Mouse (Mus musculus) neural tube, embryonic 10.5 days (tissue): ENCODE data around the gene Crtc1.

Experiments
- DNase-seq: peaks from one replicate; pipeline ENCODE4 v3.0.0-alpha.2; 2017; ENCODE audit warnings: low spot score; ENCODE audit errors: extremely low spot score

The Crtc1 gene

GRCm38 (mm10) chr8:70422722-70423121 lies 16.7 kb downstream of the Crtc1 start:
- DNase-seq: no peak

DNA sequence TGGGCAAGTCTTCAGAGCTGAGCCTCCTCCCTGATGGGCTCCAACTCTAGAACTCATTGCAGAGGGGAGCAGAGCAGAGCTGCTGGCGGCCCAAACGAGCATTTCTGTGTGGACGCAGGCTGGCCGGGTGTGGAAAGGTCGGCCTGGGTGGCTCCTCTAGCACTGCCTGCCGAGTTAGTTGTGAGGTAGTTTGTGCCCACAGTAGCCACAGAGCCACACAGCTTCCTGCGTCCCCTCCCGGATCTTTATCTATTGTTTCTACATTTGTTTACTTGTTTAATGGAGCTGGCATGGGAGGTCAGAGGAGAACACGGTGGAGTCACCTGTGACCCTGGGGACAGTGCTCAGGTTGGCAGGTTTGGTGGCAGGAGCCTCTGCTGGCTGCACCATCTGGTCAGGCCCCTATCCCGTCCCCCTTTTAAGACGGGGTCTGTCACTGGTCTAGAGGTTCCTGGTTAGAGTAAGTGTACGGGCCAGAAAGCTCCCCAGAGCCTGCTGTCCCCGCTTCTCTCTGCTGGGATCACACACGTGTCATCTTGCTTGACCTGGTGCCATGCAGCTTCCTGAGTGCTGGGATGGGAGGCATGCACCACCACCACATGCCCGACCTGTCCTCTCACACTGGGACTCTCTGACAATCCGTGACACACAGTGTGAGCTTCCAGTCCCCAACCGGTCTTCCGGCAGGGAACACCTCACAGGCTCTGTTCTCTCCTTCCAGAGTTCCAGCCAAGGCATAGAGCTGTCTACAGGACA lies 17.9 kb downstream of the Crtc1 start:
- DNase-seq: no peak

- DNase-seq: no peak
These were observed 19.3 kb downstream of the Crtc1 start for GRCm38 (mm10) chr8:70419879-70420643.

- no peak for DNase-seq
These were observed 20.4 kb downstream of the Crtc1 start for GRCm38 (mm10) chr8:70418954-70419353.

DNA sequence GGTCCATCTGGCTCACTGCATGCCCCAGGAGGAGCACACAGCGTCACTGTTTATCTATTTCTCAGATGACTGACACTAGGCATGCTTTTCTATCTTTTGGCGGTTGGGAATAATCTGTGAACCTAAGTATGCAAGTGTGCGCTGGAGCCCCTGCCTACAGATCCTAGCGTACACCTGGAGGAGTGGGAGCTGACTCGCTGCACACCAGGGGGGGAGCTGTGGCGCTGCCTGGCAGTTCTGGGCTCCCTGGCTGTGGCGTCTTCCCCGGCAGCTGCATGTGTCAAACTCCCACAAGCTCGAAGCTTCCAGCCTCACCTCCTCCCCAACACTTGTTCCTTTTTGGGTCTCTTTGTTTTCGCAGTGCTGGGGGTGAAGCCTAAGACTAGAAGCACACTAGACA lies 21.5 kb downstream of the Crtc1 start:
- DNase-seq: no peak

DNA sequence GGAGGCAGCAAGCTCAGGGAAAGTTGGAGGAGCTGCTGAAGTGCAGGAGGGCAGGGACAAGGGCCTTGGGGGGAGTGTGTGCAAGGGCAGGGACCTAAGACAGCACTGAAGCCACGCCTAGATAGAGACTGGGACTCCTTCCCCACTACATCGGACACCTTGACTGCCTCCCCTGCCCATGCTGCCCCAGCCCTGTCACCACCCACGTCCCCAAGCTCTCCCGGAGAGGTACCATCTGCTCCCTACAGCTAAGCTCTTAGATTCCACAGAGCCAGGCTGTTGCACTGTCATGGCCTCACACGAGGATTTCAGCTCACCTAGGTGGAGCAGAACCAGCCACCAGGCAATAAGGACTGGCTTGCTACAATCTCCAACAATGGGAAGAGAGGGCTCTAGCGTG lies 22.4 kb downstream of the Crtc1 start:
- DNase-seq: no peak

DNA sequence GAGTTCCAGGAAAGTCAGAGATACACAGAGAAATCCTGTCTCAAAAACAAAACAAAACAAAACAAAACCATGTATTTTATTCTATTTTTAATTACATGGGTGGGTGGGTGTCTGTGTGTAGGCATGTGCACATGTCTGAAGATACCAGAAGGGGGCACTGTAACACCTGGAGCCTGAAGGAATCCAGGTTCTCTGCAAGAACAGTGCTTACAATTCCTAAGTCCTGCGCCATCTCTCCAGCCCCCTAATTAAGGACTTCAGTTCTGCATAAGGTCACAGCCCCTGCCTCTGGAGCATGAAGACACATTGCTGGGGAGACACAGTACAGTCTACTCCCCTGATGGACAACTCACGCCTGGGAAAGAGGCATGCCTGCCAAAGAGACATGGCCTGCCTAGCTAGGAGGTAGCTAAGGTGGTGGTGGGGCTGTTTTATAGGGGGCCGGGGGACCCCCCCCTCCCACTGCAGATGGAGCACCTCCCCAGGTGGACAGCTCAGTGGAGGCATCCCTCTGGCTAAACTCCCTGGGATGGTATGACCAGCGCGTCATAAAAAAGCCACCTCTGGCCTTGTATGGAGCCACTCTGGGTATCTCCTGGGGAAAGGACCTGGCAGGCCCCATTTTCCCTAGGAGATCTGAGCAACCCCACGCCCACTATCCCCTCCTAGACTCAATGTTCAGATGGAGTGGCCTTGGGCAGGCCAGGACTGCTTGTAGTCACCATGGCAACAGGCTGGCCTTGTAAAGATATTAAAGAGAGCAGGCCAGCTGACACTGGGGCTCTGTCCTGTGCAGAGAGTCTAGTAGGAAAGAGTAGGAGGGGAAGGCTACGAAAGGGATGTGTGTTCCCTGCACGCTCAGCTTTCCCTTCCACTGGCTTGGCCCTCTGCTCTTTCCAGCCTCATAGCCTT lies 23.6 kb downstream of the Crtc1 start:
- peak; percentile 24 for DNase-seq

DNA sequence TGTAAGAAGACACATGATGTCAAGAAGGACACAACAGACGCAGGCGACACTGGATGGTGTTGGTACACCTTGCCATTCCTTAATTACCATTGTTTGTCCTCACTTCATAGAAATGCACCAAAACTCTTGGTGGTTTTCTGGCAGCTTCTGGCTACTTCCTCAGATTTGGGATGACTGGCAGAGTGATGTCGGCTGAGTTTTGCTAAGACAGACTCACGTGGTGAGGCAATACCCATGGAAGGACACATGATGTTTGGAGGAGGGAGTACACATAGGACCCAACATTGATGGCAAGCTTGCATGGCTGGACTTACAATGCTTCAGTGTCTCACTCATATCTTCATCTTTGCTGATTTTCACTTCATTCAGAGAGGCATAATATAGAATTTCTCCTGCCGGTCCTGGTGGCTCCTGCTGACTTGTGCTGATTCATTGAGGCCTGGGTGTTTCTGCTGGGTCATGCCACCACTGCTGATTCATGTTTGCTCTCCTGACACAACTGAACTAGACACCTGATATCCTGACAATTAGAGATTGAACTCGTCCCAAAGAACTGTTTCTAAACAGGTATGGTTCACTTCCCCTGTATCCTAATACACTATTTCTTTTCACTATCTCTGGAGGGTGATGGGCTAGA lies 25.0 kb downstream of the Crtc1 start:
- no peak for DNase-seq

DNA sequence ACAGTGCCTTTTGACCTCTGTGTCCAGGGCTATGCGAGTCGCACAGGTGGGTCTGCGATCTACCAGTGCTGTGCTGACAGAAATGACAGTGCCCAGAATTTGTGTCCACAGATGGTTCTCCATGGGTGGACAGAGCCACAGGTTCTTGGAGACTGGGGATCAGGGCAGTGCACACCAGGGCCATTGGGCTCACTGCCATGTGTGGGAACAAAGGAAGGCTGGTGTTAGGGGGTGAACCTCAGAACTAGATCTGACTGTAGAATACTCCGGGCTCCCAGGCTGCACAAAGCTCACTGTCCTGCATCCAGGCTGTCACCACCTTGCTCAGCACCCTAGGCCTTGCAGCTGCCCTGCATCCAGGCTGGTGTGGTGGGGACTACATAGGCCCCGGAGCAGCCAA lies 29.1 kb downstream of the Crtc1 start:
- no peak for DNase-seq

GRCm38 (mm10) chr8:70409455-70409871 lies 29.9 kb downstream of the Crtc1 start:
- DNase-seq: no peak

GRCm38 (mm10) chr8:70409019-70409418 lies 30.4 kb downstream of the Crtc1 start:
- no peak for DNase-seq

- DNase-seq: no peak
These were observed 31.1 kb downstream of the Crtc1 start for GRCm38 (mm10) chr8:70408301-70408700.

DNA sequence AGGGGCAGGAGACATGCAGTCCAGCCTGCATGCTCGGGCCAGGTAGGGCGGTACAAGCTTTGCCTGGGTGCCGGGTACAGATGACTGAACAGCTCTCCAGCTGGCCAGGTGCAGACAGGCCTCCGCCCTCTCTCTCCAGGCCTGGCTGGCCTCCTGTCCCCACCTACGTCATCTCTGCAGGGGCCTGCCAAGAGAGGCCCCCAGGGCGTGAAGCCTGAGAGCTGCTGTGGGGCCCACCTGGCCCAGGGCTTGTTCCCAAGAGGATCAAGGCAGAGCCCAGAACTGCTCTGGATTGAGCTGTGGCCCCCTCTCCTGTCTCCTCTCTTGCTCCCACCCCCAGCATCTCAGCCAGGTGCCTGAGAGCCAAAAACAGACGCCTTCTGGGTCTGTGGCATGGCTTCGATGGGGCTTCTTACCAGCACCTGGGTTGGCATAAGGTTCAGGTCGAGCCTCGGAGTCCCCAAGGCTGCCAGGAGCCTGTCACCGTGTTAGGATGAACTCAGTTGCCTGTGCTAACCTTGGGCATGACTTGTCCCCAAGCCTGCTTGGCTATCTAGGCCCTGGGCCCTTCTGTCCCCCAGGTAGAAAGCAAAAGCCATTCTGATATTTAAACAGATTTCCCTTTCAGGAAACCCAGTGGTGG lies 32.8 kb downstream of the Crtc1 start:
- DNase-seq: no peak

DNA sequence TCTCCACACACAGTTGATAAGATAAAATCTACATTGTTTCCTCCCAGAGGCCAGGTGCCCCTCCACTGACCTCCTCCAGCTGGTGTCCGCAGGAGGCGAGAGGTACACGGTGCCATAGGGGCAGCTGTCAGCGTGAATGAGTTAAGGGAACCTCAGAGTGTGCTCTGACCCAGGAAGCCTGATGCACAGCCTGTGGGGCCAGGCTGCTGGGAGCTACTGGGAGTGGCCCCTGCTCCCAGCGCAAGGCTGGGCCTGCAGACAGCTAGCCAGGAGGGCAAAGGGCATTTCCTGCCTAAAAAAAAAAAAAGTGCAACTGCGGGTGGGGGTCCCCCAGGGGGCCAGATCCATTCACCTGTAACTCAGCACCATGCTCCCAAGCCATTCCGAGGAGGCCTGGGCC lies 34.2 kb downstream of the Crtc1 start:
- DNase-seq: no peak

DNA sequence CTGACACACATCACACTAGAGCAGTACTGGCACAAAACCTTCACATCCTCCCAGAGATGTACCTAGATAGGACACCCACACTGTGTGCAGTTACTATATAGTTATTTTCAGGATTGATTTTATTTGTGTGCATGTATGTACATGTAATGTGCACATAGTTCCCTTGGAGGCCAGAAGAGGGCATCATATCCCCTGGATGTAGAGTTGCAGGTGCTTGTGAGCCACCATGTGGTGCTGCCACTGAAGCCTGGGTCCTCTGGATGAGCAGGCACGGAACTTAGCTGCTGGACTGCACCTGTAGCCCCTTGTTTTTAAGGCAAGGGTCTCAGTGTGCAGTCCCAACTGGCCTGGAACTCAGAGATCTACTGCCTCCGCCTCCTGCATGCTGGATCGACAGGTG lies 35.2 kb downstream of the Crtc1 start:
- no peak for DNase-seq

- no peak for DNase-seq
These were observed 41.5 kb downstream of the Crtc1 start for GRCm38 (mm10) chr8:70397611-70398563.

GRCm38 (mm10) chr8:70396184-70396583 lies 43.2 kb downstream of the Crtc1 start:
- no peak for DNase-seq

GRCm38 (mm10) chr8:70395649-70396048 lies 43.7 kb downstream of the Crtc1 start:
- no peak for DNase-seq

- no peak for DNase-seq
These were observed 44.9 kb downstream of the Crtc1 start for GRCm38 (mm10) chr8:70394269-70394998.
